Mouse (Mus musculus) olfactory bulb, adult 2 months (tissue): ENCODE data around the gene Nudcd2.

Source experiments
- CTCF ChIP-seq: fragments of 200-500 bp; IDR thresholded peaks from 2 replicates; pipeline ENCODE4 v1.5.1; 2012; ENCODE audit warnings: low read depth, mild to moderate bottlenecking, low read length, moderate library complexity; ENCODE audit not compliant: insufficient read depth
- POLR2A ChIP-seq: fragments of 200-500 bp; IDR thresholded peaks from 2 replicates; pipeline ENCODE4 v1.6.1; 2012; ENCODE audit warnings: mild to moderate bottlenecking, low read depth, low read length, moderate library complexity; ENCODE audit not compliant: insufficient read depth

- no peak for TF ChIP-seq POLR2A
- TF ChIP-seq CTCF = no peak
These were observed 15.1 kb upstream of the Nudcd2 start for GRCm38 (mm10) chr11:40718324-40718723.
